Comparison of ENCODE assay signal across 28 mouse cellular contexts in the genomic region with DNA sequence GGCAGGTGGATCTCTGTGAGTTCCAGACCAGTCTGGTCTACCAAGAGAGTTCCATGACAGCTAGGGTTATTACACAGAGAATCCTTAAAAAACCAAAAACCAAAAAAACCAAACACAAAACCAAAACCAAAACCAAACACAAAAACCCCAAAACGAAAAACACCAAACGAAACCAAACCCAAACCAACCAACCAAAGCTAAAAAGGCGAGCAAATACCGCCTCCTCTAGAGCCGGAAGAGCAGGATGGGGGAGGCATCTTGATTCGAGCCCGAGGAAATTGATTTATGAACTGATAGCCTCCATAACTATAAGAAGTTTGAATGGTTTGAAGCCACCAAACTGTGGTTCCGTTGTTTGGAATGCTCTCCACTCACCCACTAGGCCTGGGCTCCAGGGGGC. TPM values are rescaled to one million over a fixed set of nuclear protein-coding genes. Genes with fewer than 3 reads are reported as not detected.
A peak's percentile ranks its signal among the peaks of the same experiment; 100 is the strongest.
DNase-seq lines count a peak whose midpoint lies in the region; ATAC-seq lines count a peak whose summit lies in the region.
"Had no signal": no experiment of that assay in that cellular context is flagged by ENCODE, and none has a peak within 500 bp of the region (broad histone marks: within the 10 kb centered on the region; RNA-seq: fewer than 3 reads in every experiment).

No protein-coding gene starts in this region.

- ATAC-seq in CD4-positive, CD25-positive, alpha-beta regulatory T cell, adult 4 months: peak; percentile 86
- ATAC-seq in inflammation-experienced regulatory T-cells, adult 6 months: peak; percentile 77
- no peak for ATAC-seq in intestine, embryonic 16.5 days
- ATAC-seq: forebrain, embryonic 13.5 days; forebrain, embryonic 16.5 days; hindbrain, embryonic 16.5 days; Patski had no signal

- no peaks in the 10 kb centered on the region for H3K27me3 ChIP-seq in hindbrain, embryonic 10.5 days (ENCODE audit: insufficient read depth, poor library complexity, severe bottlenecking)
- H3K27me3 ChIP-seq in intestine, embryonic 16.5 days (replicated peaks; ENCODE audit: control insufficient read depth, insufficient read depth, low read length): no peaks in the 10 kb centered on the region
- H3K27me3 ChIP-seq: CH12.LX; forebrain, embryonic 13.5 days; hindbrain, embryonic 13.5 days; intestine, embryonic 15.5 days; Patski had no signal

- no peaks in the 10 kb centered on the region for H3K9me3 ChIP-seq in hindbrain, embryonic 10.5 days
- no peaks in the 10 kb centered on the region for H3K9me3 ChIP-seq in intestine, embryonic 16.5 days (ENCODE audit: control insufficient read depth, low read length)
- H3K9me3 ChIP-seq: forebrain, embryonic 10.5 days; forebrain, embryonic 13.5 days; G1E; hindbrain, embryonic 13.5 days; intestine, embryonic 15.5 days had no signal

- no peak overlapping the region for H3K4me3 ChIP-seq in hindbrain, embryonic 10.5 days
- no peak overlapping the region for H3K4me3 ChIP-seq in intestine, embryonic 16.5 days (ENCODE audit: low read length)
- H3K4me3 ChIP-seq: forebrain, embryonic 10.5 days; forebrain, embryonic 13.5 days; hindbrain, embryonic 13.5 days; intestine, embryonic 15.5 days had no signal

- WGBS in hindbrain, embryonic 10.5 days: 92% methylated on average over 8 of the region's 8 CpGs
- 91% methylated on average over 8 of the region's 8 CpGs for WGBS in intestine, embryonic 16.5 days

- H3K4me2 ChIP-seq in intestine, embryonic 16.5 days (ENCODE audit: low read depth, low read length): no peak overlapping the region
- H3K4me2 ChIP-seq: forebrain, embryonic 13.5 days; heart, embryonic 11.5 days; hindbrain, embryonic 13.5 days; intestine, embryonic 15.5 days had no signal

- DNase-seq in CD4-positive helper T cell, adult 2 months (ENCODE audit: low read depth, low spot score): peak; percentile 41
- DNase-seq in hindbrain, embryonic 10.5 days (ENCODE audit: low spot score): no peak
- no peak for DNase-seq in embryo, embryonic 10.5 days (ENCODE audit: low spot score)
- DNase-seq: adrenal gland, adult 2 months; adrenal gland, postnatal 14 days; B cell, adult 2 months; cerebellum, adult 11 months; cerebellum, adult 2 months; cerebellum, adult 9-11 months; cerebellum, postnatal 25 days; embryo, embryonic 11 days; gastrocnemius, postnatal 10 days; heart, adult 11 months; kidney, adult 18-20 months had no signal

- H3K27ac ChIP-seq in hindbrain, embryonic 10.5 days: no peak overlapping the region
- no peak overlapping the region for H3K27ac ChIP-seq in intestine, embryonic 16.5 days (ENCODE audit: low read length)
- H3K27ac ChIP-seq: forebrain, embryonic 10.5 days; forebrain, embryonic 13.5 days; hindbrain, embryonic 13.5 days; intestine, embryonic 15.5 days had no signal

- no peaks in the 10 kb centered on the region for H3K4me1 ChIP-seq in hindbrain, embryonic 10.5 days (replicated peaks)
- 0 out of 2 replicates have a peak, but pooled peaks cover 2% of the 10 kb centered on the region for H3K4me1 ChIP-seq in intestine, embryonic 16.5 days (ENCODE audit: control insufficient read depth, insufficient read depth, low read length)
- H3K4me1 ChIP-seq: forebrain, embryonic 10.5 days; forebrain, embryonic 13.5 days; hindbrain, embryonic 13.5 days; intestine, embryonic 15.5 days had no signal

- no peak overlapping the region for H3K9ac ChIP-seq in intestine, embryonic 16.5 days (ENCODE audit: low read depth, low read length)
- H3K9ac ChIP-seq: forebrain, embryonic 13.5 days; hindbrain, embryonic 13.5 days; intestine, embryonic 15.5 days had no signal

- peaks cover 36% of the 10 kb centered on the region for H3K36me3 ChIP-seq in hindbrain, embryonic 10.5 days
- H3K36me3 ChIP-seq in intestine, embryonic 16.5 days (ENCODE audit: control insufficient read depth, insufficient read depth, low read length): peaks cover 24% of the 10 kb centered on the region
- H3K36me3 ChIP-seq: G1E had no signal

RNA-seq across cellular contexts. Expression of a gene that starts 22.0 kb away (rescaled TPM):
- under 1 TPM in 1 of 2 experiments, not detected in 1; 0.13 TPM for polyA plus RNA-seq in CD4-positive, CD25-positive, alpha-beta regulatory T cell, adult 4 months (2017; shearing (Covaris generic))
- under 1 TPM in 1 of 3 experiments, not detected in 2; 0.43 TPM for polyA plus RNA-seq in inflammation-experienced regulatory T-cells, adult 6 months (2017; shearing (Covaris generic))
- polyA plus RNA-seq in hindbrain, embryonic 10.5 days (2016; fragmentation: Nextera tagmentation; extraction: Ambion mirVana): 33.7 and 34.4 TPM in 2 replicates
- polyA plus RNA-seq in intestine, embryonic 16.5 days (2015; fragmentation: Nextera tagmentation; extraction: Ambion mirVana): 63.8 and 66.2 TPM in 2 replicates
- polyA plus RNA-seq: G1E had no signal

RNA-seq across cellular contexts. Expression of a gene that starts 34.5 kb away (rescaled TPM):
- polyA plus RNA-seq in CD4-positive, CD25-positive, alpha-beta regulatory T cell, adult 4 months (2017; shearing (Covaris generic)): not detected
- under 1 TPM in 1 of 3 experiments, not detected in 2; 0.78 TPM for polyA plus RNA-seq in inflammation-experienced regulatory T-cells, adult 6 months (2017; shearing (Covaris generic))
- polyA plus RNA-seq in hindbrain, embryonic 10.5 days (2016; fragmentation: Nextera tagmentation; extraction: Ambion mirVana): 1.2 and 1.5 TPM in 2 replicates
- polyA plus RNA-seq in intestine, embryonic 16.5 days (2015; fragmentation: Nextera tagmentation; extraction: Ambion mirVana): 31.7 and 36.4 TPM in 2 replicates
- polyA plus RNA-seq: G1E had no signal

RNA-seq across cellular contexts. Expression of a gene that starts 39.7 kb away (rescaled TPM):
- polyA plus RNA-seq in CD4-positive, CD25-positive, alpha-beta regulatory T cell, adult 4 months (2017; shearing (Covaris generic)): not detected
- polyA plus RNA-seq in inflammation-experienced regulatory T-cells, adult 6 months (2017; shearing (Covaris generic)): under 1 TPM in 1 of 3 experiments, not detected in 2; 0.13 TPM
- 0.10 TPM in 1 of 2 replicates, not detected in the other for polyA plus RNA-seq in hindbrain, embryonic 10.5 days (2016; fragmentation: Nextera tagmentation; extraction: Ambion mirVana)
- 7.4 and 10.5 TPM in 2 replicates for polyA plus RNA-seq in intestine, embryonic 16.5 days (2015; fragmentation: Nextera tagmentation; extraction: Ambion mirVana)
- polyA plus RNA-seq: embryonic facial prominence, embryonic 11.5 days; forebrain, embryonic 10.5 days; G1E; heart, embryonic 11.5 days had no signal

RNA-seq across cellular contexts. Expression of a gene that starts 45.5 kb away (rescaled TPM):
- 10 to 100 TPM; 12.1 to 18.5 TPM for polyA plus RNA-seq in CD4-positive, CD25-positive, alpha-beta regulatory T cell, adult 4 months (2017; shearing (Covaris generic))
- 10 to 100 TPM in 2 of 3 experiments, 1 to 10 TPM in 1; 8.6 to 17.1 (median 14.3) TPM for polyA plus RNA-seq in inflammation-experienced regulatory T-cells, adult 6 months (2017; shearing (Covaris generic))
- 12.8 and 14.2 TPM in 2 replicates for polyA plus RNA-seq in hindbrain, embryonic 10.5 days (2016; fragmentation: Nextera tagmentation; extraction: Ambion mirVana)
- 6.2 and 6.3 TPM in 2 replicates for polyA plus RNA-seq in intestine, embryonic 16.5 days (2015; fragmentation: Nextera tagmentation; extraction: Ambion mirVana)

Comparison
In these comparisons a context has a peak if more than half of its experiments do, and no peak if none do; other contexts are left out.
1. RNA of a gene that starts 22.0 kb away (polyA plus RNA-seq): 63.8 to 66.2 TPM in intestine, embryonic 16.5 days and 33.7 to 34.4 TPM in hindbrain, embryonic 10.5 days; 0.13 TPM in CD4-positive, CD25-positive, alpha-beta regulatory T cell, adult 4 months and 0.43 TPM in inflammation-experienced regulatory T-cells, adult 6 months; every median in the first group is over 10 times any median in the second.
2. RNA of a gene that starts 34.5 kb away (polyA plus RNA-seq): 31.7 to 36.4 TPM in intestine, embryonic 16.5 days; 1.2 to 1.5 TPM in hindbrain, embryonic 10.5 days, not detected in CD4-positive, CD25-positive, alpha-beta regulatory T cell, adult 4 months and 0.78 TPM in inflammation-experienced regulatory T-cells, adult 6 months; every median in the first group is over 10 times any median in the second.